Mouse (Mus musculus) heart, adult 2 months (tissue): Measurements from ENCODE around the gene Brd3.

Experiments used
- CTCF ChIP-seq: fragments of 200-600 bp; IDR thresholded peaks from 2 replicates; pipeline ENCODE4 v1.8.1; 2022; ENCODE audit warnings: antibody characterized with exemption, mild to moderate bottlenecking, moderate library complexity
- EP300 ChIP-seq: fragments of 200-500 bp; IDR thresholded peaks from 2 replicates; pipeline ENCODE4 v1.6.1; 2011; ENCODE audit warnings: low read depth, low read length, control low read depth; ENCODE audit not compliant: insufficient read depth

DNA sequence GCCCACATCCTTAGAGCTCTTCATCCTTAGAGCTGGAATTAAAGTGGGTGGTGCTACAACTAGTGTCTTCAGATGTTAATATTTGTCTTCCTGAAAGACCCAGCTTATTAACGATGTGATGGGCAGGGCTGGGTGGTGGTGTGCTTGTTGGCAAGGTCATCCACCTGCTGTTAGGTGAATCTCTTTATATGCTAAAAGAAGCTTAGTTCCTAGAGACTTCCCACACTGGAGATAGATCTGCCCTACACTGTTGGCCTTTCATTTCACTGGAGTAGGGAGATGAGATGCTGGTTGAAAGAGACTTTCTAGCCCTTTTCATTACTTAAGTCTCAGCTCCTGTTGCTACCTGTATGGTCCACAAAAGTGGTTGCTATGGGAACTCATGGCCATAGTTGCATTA is 8.8 kb upstream of the Brd3 start:
- TF ChIP-seq CTCF (no peak), EP300 (no peak)
